Mouse (Mus musculus) layer of hippocampus, adult 2 months (tissue): ENCODE results near the gene Alpl. TPM values are rescaled to one million over a fixed set of nuclear protein-coding genes. Genes with fewer than 3 reads are reported as not detected.

Experiments used
- DNase-seq, 2 experiments: peaks; one replicate each; pipeline ENCODE4 v3.0.0; 2022; ENCODE audit warnings: low spot score in 2 of 2
- H3K27ac ChIP-seq: fragments of 200-600 bp; 2 replicates; pipeline ENCODE4 v1.8.1; 2022
- H3K4me3 ChIP-seq: fragments of 200-600 bp; 2 replicates; pipeline ENCODE4 v1.8.1; 2022; ENCODE audit warnings: mild to moderate bottlenecking
- CTCF ChIP-seq: fragments of 200-600 bp; conservative IDR thresholded peaks from 2 replicates; pipeline ENCODE4 v1.8.1; 2022; ENCODE audit warnings: antibody characterized with exemption, mild to moderate bottlenecking, moderate library complexity
- long read RNA-seq, 2 experiments: library from polyadenylated mRNA; stranded (forward); transcript quantifications; one replicate each; pipeline ENCODE4 v2.0.0; 2021; ENCODE audit warnings: borderline mapping rate in 2 of 2
- total RNA-seq, 2 experiments: library from RNA; stranded (reverse); gene quantifications; 2 replicates each; pipeline ENCODE4 v1.2.3; 2021

Gene Alpl
- 1 to 10 TPM; 6.8 to 7.2 TPM for total RNA-seq
- long read RNA-seq, experiment 1, transcript Alpl-201 (12 exons, 2,522 nt): major isoform, 13 of 14 reads
- long read RNA-seq, experiment 1, partial matches to known transcripts: 0 of 14 reads
- long read RNA-seq, experiment 1, other reads (novel, unspliced or antisense): 1 of 14 reads
- long read RNA-seq, experiment 2, transcript Alpl-201 (12 exons, 2,522 nt): major isoform, 9 of 10 reads
- long read RNA-seq, experiment 2, partial matches to known transcripts: 0 of 10 reads
- long read RNA-seq, experiment 2, other reads (novel, unspliced or antisense): 1 of 10 reads

DNA sequence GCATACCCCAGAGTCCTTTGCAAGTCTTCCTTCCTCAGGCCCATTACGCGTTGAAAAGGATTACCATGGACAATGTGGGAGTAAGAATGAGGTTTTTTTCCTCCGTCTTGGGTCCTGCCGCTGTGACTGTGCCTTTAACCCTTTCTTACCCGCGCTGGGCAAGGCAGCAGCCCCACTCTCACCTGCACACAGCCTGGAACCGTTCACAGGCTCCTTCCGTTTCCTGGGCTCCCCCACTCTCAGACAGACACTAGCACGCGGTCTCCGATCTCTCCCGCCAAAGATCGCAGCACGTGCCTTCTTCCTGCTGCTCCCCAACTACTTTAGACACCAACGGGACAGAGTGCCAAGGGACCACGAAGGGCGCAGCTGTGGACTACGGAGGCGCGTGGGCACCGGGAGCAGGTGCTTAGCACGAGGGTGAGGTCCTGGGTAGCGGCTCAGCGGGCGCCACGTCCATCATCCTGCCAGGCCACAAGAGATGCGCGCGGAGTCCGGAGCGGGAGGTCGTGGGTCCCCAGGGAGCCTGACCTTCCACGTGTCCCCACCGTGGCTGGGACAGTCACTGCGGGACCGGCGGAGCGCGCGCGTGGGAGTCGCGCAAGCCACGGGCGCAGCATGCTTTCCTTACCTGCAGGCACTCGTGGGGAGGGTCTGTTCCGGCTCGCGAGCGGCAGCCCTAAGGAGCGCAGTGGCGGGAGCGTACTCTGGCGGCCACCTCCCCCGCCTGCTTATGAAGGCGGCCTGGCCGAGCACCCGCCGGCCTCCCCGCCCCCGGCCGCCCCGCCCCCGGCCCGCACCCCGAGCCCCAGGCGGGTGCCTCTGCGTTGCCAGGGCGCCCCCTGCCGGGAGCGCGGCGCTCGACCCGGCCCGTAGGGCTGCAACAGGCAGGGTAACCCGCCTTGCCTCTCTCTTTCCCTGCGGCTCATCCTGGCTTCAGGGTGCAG is at the start of gene Alpl:
Alpl (minus strand) TSS at position 774 of the 947 bp plus-strand sequence.
- peak; percentile 76 for TF ChIP-seq CTCF
- no peak within 1 kb of the TSS for H3K27ac ChIP-seq
- peak in 1 of 2 experiments; percentile 65 for DNase-seq
- peak within 1 kb of the TSS; percentile 58 for H3K4me3 ChIP-seq

DNA sequence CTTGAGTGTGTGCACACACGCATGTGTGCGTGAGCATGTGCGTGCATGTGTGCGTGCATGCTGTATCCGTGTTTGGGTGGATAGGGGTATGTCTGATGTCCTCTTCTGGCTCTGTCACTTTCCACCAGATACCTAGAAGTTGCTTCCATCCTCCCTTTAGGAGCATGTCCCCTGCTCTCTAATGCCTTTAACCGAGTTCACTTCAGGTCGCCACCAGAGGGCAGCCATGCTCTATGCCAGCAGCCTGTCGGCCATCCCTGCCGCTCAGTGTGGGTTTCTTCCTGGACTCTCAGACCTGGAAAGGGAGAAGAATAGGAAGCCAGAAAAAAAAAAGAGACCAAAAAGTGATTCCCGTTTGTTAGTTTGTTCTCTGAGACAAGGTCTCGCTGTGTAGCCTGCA is 48.5 kb upstream of the Alpl start:
- peak; percentile 91 for TF ChIP-seq CTCF
- peak; percentile 54 to 81 for DNase-seq
- H3K4me3 ChIP-seq: no peak overlapping the region
- H3K27ac ChIP-seq: no peak overlapping the region

DNA sequence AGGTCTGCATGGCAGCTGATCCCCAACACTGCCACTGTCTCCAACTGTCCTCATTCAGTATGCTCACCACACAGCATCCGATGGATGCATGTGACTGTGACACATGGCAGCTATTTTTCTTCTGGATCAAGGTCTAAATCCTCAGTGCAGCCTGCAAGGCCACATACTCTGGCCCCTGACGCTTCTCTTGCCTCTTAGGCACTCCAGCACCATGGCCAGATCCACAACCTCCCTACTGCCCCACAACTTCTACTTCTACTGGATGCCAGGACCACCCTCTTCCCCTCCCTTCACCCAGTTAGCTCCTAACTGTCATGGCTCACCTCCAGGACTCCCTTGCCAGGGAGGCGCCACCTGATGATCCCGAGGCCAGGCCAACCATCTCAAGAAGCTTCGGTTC is 43.3 kb upstream of the Alpl start:
- H3K4me3 ChIP-seq: no peak overlapping the region
- TF ChIP-seq CTCF: no peak
- no peak overlapping the region for H3K27ac ChIP-seq
- no peak for DNase-seq

DNA sequence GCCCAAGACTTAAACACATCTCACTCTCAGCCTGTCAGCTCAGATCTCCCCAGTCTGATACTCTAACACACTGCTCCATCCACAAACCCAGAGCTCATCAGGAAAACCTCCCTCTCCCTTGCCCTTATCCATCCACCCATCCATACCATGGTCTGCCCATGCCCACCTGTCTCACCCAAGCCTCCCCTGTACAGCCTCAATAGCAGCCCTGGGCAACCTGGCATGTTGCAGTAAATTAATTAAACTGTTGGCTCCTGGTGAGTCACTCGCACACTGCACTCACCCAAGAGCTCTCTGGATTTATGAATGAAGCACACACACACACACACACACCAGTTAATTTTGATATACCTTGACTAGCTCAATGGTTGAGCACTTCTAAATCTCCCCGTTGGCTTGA is 42.6 kb upstream of the Alpl start:
- no peak overlapping the region for H3K4me3 ChIP-seq
- no peak for DNase-seq
- no peak for TF ChIP-seq CTCF
- H3K27ac ChIP-seq: no peak overlapping the region

DNA sequence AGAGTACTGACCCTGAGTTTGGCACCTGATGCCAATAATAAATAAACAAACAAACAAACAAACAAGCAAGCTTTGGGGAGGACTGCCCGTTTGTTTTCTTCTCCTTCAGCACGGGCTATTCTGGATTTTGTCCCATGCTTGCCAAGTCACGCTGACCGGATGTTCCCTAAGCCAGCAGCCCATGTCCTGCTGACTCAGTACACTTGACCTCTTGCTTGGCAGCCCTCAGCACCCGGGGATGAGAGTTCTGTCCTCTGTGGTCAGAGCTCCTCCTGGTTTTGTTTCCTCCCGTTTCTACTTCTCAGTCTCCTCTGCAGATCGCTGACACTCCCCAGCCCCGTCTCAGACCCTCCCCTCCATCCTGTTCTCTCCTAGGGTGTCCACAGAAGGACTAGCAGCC is 41.6 kb upstream of the Alpl start:
- no peak for DNase-seq
- Histone ChIP-seq H3K4me3 (no peak overlapping the region), H3K27ac (no peak overlapping the region)
- no peak for TF ChIP-seq CTCF

DNA sequence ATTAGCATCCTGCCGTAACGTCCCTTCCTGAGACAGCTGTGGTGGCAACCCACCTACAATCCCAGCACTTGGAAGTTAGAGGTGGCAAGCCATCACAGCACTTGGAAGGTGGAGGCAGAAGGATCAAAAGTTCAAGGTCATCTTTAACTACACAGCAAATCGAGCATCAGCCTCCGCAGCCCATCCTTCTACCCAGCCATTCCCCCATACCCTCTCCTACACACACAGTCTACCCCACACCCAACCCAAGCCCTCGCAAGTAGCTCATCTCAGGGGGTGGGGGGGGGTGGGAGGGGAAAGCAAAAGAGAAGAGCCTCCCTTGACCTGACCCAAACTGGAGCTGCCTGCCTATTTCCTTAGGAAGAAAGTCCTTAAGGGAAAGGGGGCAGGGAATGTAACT is 40.6 kb upstream of the Alpl start:
- Histone ChIP-seq H3K27ac (no peak overlapping the region), H3K4me3 (no peak overlapping the region)
- no peak for TF ChIP-seq CTCF
- DNase-seq: no peak

DNA sequence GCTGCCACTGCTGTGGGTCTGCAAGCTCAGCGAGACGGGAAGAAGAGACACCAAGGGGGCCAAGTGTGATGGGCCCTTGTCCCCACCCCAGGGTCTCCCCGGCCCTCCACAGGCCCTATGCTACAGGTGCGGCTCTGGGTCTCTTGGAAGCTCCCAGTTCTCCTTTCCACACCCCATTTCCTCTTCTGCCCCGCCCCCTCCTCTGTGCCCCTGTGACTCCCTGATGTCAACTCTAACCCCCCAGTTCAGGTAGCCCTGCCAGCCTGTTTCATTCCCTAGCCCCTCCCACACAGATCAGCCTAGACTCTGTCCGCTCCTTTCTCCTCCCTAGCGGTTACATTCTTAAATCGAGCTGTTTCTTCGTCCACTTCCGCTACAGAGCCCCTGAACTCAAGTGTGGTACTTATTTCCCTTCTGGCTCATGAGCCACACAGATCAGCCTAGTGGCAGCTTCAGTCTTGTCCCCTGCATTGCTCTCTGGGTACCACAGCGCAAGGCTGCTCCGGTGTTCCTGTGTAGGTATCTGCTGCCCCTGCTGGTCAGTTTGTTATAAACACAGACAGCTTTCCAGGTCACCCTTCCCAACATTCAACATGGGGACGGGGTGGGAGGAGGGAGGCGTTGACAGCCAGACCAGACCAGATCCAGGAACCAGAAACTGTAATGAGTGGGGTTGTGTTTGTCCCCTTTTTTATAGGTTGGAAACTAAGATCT is 39.6 kb upstream of the Alpl start:
- Histone ChIP-seq H3K4me3 (0 out of 2 replicates have a peak overlapping the region, but pooled peaks have one; percentile 16), H3K27ac (no peak overlapping the region)
- TF ChIP-seq CTCF: peak; percentile 91
- peak; percentile 79 to 81 for DNase-seq

DNA sequence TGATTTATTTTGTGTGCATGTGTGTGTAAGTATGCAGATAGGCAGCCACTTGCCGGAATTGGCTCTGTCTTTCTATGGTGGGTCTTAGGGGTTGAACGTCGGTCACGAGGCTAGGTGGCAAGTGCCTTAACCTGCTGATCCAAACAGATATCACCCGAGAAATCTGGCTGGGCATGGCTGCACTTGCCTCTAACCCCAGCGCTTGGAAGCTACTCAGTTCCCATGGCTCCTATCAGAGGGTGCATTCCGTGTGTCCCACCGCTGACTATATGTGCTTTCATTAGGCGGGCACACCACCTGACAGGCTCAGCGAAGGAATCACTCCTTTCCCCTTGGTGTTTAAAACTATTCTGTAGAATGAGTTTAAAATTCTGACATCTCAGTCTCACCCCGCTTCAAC is 35.4 kb upstream of the Alpl start:
- no peak for DNase-seq
- no peak for TF ChIP-seq CTCF
- H3K4me3 ChIP-seq: no peak overlapping the region

DNA sequence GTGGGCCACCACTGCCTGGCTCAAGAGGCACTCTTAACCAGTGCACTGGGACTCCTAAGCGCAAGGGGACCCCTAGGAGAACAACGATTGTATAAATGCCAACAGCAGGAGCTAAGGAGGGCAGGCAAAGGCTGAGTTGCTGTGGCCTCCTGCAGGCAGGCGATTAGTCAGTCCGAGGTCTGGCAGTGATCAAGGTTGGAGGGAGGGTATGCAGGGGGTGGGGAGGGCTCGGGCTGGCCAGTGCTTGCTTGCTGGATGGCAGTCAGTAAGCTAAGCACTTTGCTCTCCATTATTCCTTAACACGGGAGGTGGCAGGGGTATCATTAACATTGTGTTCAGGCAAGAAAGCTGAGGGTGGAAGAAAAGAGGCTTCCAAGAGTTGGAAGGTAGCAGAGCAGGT is 34.2 kb upstream of the Alpl start:
- Histone ChIP-seq H3K4me3 (no peak overlapping the region), H3K27ac (no peak overlapping the region)
- DNase-seq: no peak
- TF ChIP-seq CTCF: no peak

More for the DNA sequence above, 35.4 kb upstream of the Alpl start:
- no peak overlapping the region for H3K27ac ChIP-seq

DNA sequence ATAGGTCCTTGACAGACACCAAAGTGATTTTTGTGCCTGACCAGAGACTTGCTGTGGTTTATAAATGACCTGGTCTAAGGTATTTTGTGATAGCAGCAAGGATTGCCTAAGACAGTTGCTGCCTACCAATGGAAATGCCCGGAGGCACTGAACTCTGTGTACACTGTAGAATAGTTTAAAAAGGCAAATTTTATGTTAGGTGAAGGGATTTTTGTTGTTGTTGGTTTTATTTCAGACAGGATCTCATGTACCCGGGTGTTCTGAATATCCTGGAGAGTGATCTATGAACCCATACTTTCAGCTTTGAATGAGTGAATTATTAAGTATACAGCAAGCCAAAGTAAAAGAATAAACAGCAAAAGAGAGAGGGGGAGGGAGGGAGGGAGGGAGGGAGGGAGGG is 28.7 kb upstream of the Alpl start:
- TF ChIP-seq CTCF: no peak

DNA sequence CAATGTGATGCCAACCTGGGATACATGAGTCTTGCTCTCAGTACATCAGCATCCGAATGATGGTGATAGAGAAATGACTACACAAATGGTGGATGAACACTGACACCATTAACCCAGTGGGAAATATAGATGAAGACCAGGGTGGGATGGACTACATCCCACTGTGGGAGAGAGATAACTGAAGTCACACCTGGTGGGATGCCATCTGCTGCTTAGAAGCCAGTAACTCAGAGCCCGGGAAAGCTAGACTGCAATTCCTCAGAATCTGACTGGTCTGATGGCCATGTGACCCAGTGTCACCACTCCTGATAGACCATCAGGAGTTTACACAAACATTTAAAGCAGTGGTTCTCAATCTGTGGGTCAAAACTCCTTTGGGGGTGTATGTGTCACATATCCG is 27.4 kb upstream of the Alpl start:
- no peak for TF ChIP-seq CTCF
- no peak for DNase-seq
- no peak overlapping the region for H3K4me3 ChIP-seq
- no peak overlapping the region for H3K27ac ChIP-seq

More for the DNA sequence above, 28.7 kb upstream of the Alpl start:
- DNase-seq: no peak
- Histone ChIP-seq H3K4me3 (no peak overlapping the region), H3K27ac (no peak overlapping the region)

DNA sequence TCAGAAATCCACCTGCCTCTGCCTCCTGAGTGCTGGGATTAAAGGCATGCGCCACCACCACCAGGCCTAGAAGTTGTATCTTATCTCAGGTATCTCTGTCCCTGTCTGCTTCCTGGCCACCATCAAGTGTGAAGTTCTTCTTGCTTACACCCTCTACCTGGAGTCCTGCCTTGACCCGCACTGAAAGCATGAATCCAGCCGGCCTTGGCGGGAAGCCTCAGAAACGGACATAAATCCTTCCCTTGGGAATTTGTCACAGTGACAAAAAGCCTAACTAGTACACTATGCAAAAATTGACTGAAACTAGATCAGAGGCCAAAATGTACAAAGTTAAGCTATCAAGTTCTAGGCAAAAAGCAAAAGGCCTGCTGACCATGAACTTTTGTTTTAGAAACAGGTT is 26.4 kb upstream of the Alpl start:
- H3K27ac ChIP-seq: no peak overlapping the region
- H3K4me3 ChIP-seq: no peak overlapping the region
- TF ChIP-seq CTCF: no peak
- no peak for DNase-seq

DNA sequence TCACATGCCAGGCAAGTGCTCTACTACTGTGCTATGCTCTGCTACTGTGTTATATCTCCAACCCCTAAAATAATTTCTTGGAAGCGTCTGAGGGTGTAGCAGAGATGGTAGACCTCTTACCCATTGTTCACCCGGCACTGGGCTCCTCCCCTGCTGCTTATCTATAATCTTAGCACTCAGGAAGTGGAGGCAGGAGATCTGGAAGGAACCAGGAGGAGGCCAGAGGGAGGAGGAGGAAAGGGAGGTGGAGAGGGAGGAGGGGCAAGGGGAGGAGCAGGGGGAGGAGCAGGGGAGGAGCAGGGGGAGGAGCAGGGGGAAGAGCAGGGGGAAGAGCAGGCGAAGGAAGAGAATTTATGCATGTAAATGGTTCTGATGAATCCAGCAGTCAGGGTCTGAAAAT is 24.5 kb upstream of the Alpl start:
- no peak overlapping the region for H3K4me3 ChIP-seq
- TF ChIP-seq CTCF: no peak
- DNase-seq: no peak
- no peak overlapping the region for H3K27ac ChIP-seq
